Mouse (Mus musculus) spleen, adult 2 months (tissue): ENCODE results near the gene Cxcl2. TPM values are rescaled to one million over a fixed set of nuclear protein-coding genes. Genes with fewer than 3 reads are reported as not detected.

Experiments
- DNase-seq, 2 experiments: peaks; one replicate each; pipeline versions ENCODE4 v3.0.0 to v3.0.0-alpha.2; 2012 to 2021; ENCODE audit warnings: low spot score in 2 of 2, low read depth in 1 of 2
- H3K27ac ChIP-seq: fragments of 200-500 bp; 2 replicates; pipeline ENCODE4 v1.5.1; 2012; ENCODE audit warnings: low read length, inconsistent platforms; ENCODE audit not compliant: insufficient read depth
- H3K27me3 ChIP-seq: fragments of 200-500 bp; 2 replicates; pipeline ENCODE4 v1.6.1; 2012; ENCODE audit warnings: mild to moderate bottlenecking, moderate library complexity, low read length, inconsistent platforms; ENCODE audit not compliant: control insufficient read depth, insufficient read depth
- H3K36me3 ChIP-seq: fragments of 200-500 bp; 2 replicates; pipeline ENCODE4 v1.6.1; 2012; ENCODE audit warnings: mild to moderate bottlenecking, low read length, inconsistent platforms; ENCODE audit not compliant: control insufficient read depth, insufficient read depth
- H3K4me1 ChIP-seq: fragments of 200-500 bp; 2 replicates; pipeline ENCODE4 v1.6.1; 2011; ENCODE audit warnings: inconsistent platforms; ENCODE audit not compliant: control insufficient read depth, insufficient read depth, insufficient read length
- H3K4me3 ChIP-seq: fragments of 200-500 bp; 2 replicates; pipeline ENCODE4 v1.5.1; 2011; ENCODE audit warnings: mild to moderate bottlenecking, inconsistent platforms; ENCODE audit not compliant: insufficient read depth, insufficient read length; ENCODE audit errors: extremely low read depth
- CTCF ChIP-seq: fragments of 200-500 bp; IDR thresholded peaks from 2 replicates; pipeline ENCODE4 v1.5.1; 2011; ENCODE audit warnings: mild to moderate bottlenecking, inconsistent platforms; ENCODE audit not compliant: insufficient read depth, insufficient read length, insufficient replicate concordance; ENCODE audit errors: extremely low read depth
- POLR2A ChIP-seq: fragments of 200-500 bp; IDR thresholded peaks from 2 replicates; pipeline ENCODE4 v1.6.1; 2011; ENCODE audit warnings: low read depth, low read length, inconsistent platforms
- WGBS: fragments of 180-500 bp; shearing (Covaris S2); methylation state at CpG from one replicate; pipeline ENCODE4 v1.1.7; 2018; 5-methylcytosine and 5-hydroxymethylcytosine counted together
- polyA plus RNA-seq: library from polyadenylated mRNA; depleted of rRNA; stranded (reverse); fragments of >200 nt; gene quantifications from 2 replicates; pipeline ENCODE4 v1.2.3, GENCODE M21; 2012; rRNA removed

Cxcl2 gene
- polyA plus RNA-seq: 1.1 and 1.2 TPM in 2 replicates

- Histone ChIP-seq H3K27ac (no peak within 1 kb of the TSS), H3K4me1 (no peaks in the 10 kb centered on the region), H3K36me3 (no peaks in the 10 kb centered on the region), H3K4me3 (no peak within 1 kb of the TSS), H3K27me3 (no peaks in the 10 kb centered on the region)
- DNase-seq: no peak
- TF ChIP-seq POLR2A (no peak), CTCF (no peak)
- WGBS: 3% methylated on average over 22 of the region's 22 CpGs
These were observed at the start of gene Cxcl2 for GRCm38 (mm10) chr5:90903339-90904020. Gene Cxcl2 (plus strand): TSS chr5:90903871.

- Histone ChIP-seq H3K27ac (no peak overlapping the region), H3K36me3 (no peaks in the 10 kb centered on the region), H3K4me1 (no peaks in the 10 kb centered on the region), H3K27me3 (no peaks in the 10 kb centered on the region), H3K4me3 (no peak overlapping the region)
- TF ChIP-seq POLR2A (no peak), CTCF (no peak)
- 79% methylated on average over 7 of the region's 7 CpGs for WGBS
- no peak for DNase-seq
These were observed 48.1 kb upstream of the Cxcl2 start for GRCm38 (mm10) chr5:90855308-90856230.

- H3K36me3 ChIP-seq: no peaks in the 10 kb centered on the region
- no peaks in the 10 kb centered on the region for H3K4me1 ChIP-seq
- no peak overlapping the region for H3K27ac ChIP-seq
- TF ChIP-seq CTCF (no peak), POLR2A (no peak)
- WGBS: 78% methylated on average over 5 of the region's 5 CpGs
- no peaks in the 10 kb centered on the region for H3K27me3 ChIP-seq
- no peak for DNase-seq
- no peak overlapping the region for H3K4me3 ChIP-seq
These were observed 46.2 kb upstream of the Cxcl2 start for GRCm38 (mm10) chr5:90857463-90857862.

- H3K27ac ChIP-seq: no peak overlapping the region
- no peak for DNase-seq
- 87% methylated on average over 2 of the region's 2 CpGs for WGBS
- H3K27me3 ChIP-seq: no peaks in the 10 kb centered on the region
- no peak for TF ChIP-seq POLR2A
- no peak for TF ChIP-seq CTCF
- no peak overlapping the region for H3K4me3 ChIP-seq
- H3K4me1 ChIP-seq: no peaks in the 10 kb centered on the region
- H3K36me3 ChIP-seq: no peaks in the 10 kb centered on the region
These were observed 45.2 kb upstream of the Cxcl2 start for GRCm38 (mm10) chr5:90858429-90858828.

GRCm38 (mm10) chr5:90859031-90859430, 44.6 kb upstream of the Cxcl2 start:
- no peaks in the 10 kb centered on the region for H3K27me3 ChIP-seq
- H3K4me3 ChIP-seq: no peak overlapping the region
- no peaks in the 10 kb centered on the region for H3K36me3 ChIP-seq
- H3K4me1 ChIP-seq: no peaks in the 10 kb centered on the region
- no peak overlapping the region for H3K27ac ChIP-seq
- no peak for DNase-seq
- no peak for TF ChIP-seq CTCF
- no peak for TF ChIP-seq POLR2A
- 84% methylated on average over 3 of the region's 3 CpGs for WGBS

GRCm38 (mm10) chr5:90861876-90862375, 41.7 kb upstream of the Cxcl2 start:
- Histone ChIP-seq H3K27ac (no peak overlapping the region), H3K4me1 (no peaks in the 10 kb centered on the region), H3K36me3 (no peaks in the 10 kb centered on the region), H3K27me3 (no peaks in the 10 kb centered on the region), H3K4me3 (no peak overlapping the region)
- WGBS: 65% methylated on average over 6 of the region's 6 CpGs
- TF ChIP-seq POLR2A: no peak
- no peak for TF ChIP-seq CTCF
- no peak for DNase-seq
